Mouse (Mus musculus): ENCODE measurements at regions not wholly inside any gene's neighbourhood (a gene's known extent, or its start where the extent isn't known, plus 50 kb on each side); places are given as distances from the start of the nearest gene placed in this dataset.
"Not testable (repeated sequence)": the region's sequence is repeated elsewhere in the genome, so short reads cannot be mapped to it uniquely, and the experiment has no call there.

- no peak overlapping the region for H3K4me3 ChIP-seq (ENCODE audit: low read length)
- H3K9me3 ChIP-seq (ENCODE audit: control insufficient read depth, low read length): no peaks in the 10 kb centered on the region
- H3K36me3 ChIP-seq (ENCODE audit: control insufficient read depth, insufficient read depth, low read length): no peaks in the 10 kb centered on the region
- no peak overlapping the region for H3K9ac ChIP-seq (ENCODE audit: low read depth, low read length)
- 71% methylated on average over 2 of the region's 2 CpGs for WGBS
- H3K4me2 ChIP-seq (ENCODE audit: low read length): no peak overlapping the region
- no peaks in the 10 kb centered on the region for H3K4me1 ChIP-seq (ENCODE audit: control insufficient read depth, insufficient read depth, low read depth, low read length)
- ATAC-seq: no peak
- no peaks in the 10 kb centered on the region for H3K27me3 ChIP-seq (replicated peaks; ENCODE audit: control insufficient read depth, insufficient read depth, low read length)
- H3K27ac ChIP-seq (ENCODE audit: low read depth, low read length): no peak overlapping the region
These were observed 808.9 kb upstream of the Gm12353 start for GRCm38 (mm10) chr4:18796395-18796740.

- WGBS: 95% methylated on average over 5 of the region's 5 CpGs
- H3K9ac ChIP-seq (ENCODE audit: low read depth, low read length); H3K36me3 ChIP-seq (ENCODE audit: control insufficient read depth, insufficient read depth, low read length); H3K4me3 ChIP-seq (ENCODE audit: low read length); ATAC-seq; H3K4me1 ChIP-seq (ENCODE audit: control insufficient read depth, insufficient read depth, low read depth, low read length); H3K9me3 ChIP-seq (ENCODE audit: control insufficient read depth, low read length); H3K27ac ChIP-seq (ENCODE audit: low read depth, low read length); H3K4me2 ChIP-seq (ENCODE audit: low read length); H3K27me3 ChIP-seq (replicated peaks; ENCODE audit: control insufficient read depth, insufficient read depth, low read length): not testable (repeated sequence)
These were observed 802.1 kb upstream of the Gm12353 start for GRCm38 (mm10) chr4:18803109-18803508.

All from hindbrain, embryonic 16.5 days (tissue).